Mouse (Mus musculus) spleen, postnatal 0 days (tissue): Measurements from ENCODE around the gene Ctns. TPM values are rescaled to one million over a fixed set of nuclear protein-coding genes. Genes with fewer than 3 reads are reported as not detected.

ENCODE experiments used
- polyA plus RNA-seq: library from polyadenylated mRNA; unstranded; fragments of >200 nt; fragmentation: Nextera tagmentation; extraction: Ambion mirVana; gene quantifications from 2 replicates; pipeline ENCODE4 v1.2.1, GENCODE M21; 2015

Ctns gene
- polyA plus RNA-seq: 8.8 and 9.9 TPM in 2 replicates

DNA sequence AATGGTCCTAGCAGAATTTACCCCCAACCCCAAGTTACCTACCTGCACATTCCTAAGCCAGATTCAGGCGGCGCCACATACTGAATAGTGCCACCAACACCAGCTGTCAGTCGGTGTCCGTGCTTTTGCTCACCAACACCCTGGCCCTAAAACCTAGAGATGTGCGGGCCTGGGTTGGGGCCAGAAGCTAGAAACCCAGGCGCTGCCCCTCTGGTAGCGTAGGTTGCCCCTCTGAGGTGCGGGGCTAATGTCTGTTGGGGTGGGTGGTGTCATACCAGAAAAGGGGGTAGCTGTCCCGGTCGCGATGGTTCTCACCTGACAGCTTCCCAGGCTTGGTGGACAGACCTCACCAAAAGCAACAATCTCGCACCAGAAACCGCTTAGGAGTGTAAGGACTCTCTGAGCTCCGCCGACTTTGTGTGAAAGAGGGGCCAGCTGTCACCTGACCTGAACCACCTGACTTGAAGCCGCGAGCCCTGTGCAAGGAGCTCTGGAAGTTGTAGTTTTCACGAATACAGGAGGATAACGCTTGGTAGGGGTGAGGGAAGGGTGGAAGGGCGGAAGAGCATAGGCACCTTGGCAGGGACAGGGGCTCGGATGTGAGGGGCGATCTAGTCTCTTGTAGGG lies at the start of gene Ctns:
Gene Ctns (minus strand): TSS at position 440 of the 627 bp plus-strand sequence.

GRCm38 (mm10) chr11:73233992-73234391 lies 35.1 kb upstream of the Ctns start, which contains the start of gene Trpv1:
Trpv1 (plus strand) TSS chr11:73234292.

GRCm38 (mm10) chr11:73199230-73199712 lies 429 bp upstream of the Ctns start, which contains the start of gene Shpk:
Shpk (plus strand) TSS chr11:73199460.

GRCm38 (mm10) chr11:73176608-73177508 lies 22.0 kb downstream of the Ctns start, which contains the start of the genes Emc6 and Tax1bp3:
Emc6 (minus strand) TSS chr11:73177037.
Tax1bp3 (plus strand) TSS chr11:73177083.

DNA sequence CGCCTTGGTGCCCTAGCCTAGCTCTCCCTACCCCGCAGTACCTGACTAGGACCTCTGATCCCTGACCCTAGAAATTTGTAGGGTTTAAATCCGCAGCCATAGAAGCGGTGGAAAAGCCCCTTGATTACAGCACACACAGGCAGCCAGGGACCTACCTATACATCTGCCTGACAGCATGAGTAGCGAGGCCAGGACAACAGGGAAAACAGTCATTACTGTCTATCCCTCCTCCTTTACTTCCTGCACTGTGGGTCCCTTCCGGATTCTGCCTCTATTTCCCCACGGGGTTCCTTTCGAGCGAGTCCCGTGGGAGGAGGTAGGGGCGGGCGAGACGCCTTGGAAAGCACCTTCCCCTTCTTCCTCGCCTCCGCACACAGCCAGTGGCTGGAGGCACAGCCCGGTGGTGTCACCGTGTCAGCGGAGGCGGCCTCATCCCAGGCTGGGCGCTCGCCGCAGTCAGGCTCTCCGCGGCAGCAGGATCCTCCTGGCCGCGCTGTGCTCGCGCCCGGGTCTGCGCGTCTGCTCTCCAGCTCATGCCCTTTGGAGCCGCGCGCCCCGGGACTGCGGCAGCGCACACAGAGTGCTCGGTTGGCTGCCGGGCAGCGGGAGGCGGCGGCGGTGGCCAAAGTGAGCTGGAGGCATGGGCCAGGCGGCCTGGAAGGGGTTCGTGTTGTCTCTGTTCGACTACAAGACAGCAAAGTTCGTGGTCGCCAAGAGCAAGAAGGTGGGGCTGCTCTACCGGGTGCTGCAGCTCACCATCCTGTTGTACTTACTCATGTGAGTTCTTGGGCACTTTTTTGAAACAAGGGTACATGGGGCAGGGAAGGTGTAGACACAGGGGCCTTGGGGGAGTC lies 38.7 kb downstream of the Ctns start, which contains the start of gene P2rx5:
Gene P2rx5 (plus strand): TSS at position 465 of the 854 bp plus-strand sequence.

DNA sequence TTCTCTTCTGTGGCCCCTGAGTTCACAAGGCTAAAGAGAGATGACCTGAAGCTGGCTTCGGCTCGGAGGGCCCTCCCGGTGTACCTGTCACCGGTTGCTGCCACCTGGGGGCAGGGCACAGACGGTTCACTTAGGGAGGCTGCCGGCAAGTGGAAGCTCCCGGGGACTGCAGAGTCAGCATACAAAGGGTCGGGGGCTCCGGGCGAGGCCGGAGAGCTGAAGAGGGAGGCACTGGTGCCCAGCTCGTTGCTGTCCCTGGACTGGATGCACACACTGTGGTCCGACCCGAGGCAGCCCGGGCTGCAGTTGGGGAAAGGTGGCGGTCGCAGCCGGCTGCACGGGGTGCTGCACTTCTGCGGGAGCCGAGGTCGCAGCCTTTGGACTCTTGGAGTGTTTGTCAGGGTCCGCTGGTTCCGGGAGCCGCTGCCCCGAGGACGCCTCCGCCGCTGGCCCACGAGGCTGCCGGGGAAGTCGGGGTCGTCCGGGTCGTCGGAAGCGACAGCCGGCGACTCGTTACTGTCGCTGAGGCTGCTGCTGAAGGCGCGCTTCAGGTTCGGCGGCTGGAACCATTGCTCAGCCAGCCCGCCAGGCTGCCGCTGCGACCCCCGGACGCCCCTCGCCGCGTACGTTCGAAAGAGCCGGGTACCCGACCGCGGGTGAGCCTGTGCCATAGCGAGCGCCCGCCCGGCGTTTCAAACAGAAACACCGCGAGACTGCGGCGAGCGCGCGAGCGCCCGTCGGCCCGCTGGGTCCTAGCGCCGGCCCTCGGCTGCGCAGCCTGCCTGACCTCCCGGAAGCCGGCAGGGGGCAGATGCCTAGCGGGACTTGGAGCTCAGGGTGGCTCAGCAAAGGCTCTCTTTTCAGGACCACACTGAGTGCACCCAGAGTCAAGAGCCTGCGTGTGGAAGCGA lies 61.0 kb downstream of the Ctns start, which contains the start of gene Haspin:
Gene Haspin (minus strand): TSS at position 704 of the 911 bp plus-strand sequence.

Other genes starting within 250 kb of the Ctns start
- gene Atp2a3, start 237.9 kb downstream of the Ctns start, polyA plus RNA-seq: 17.9 and 24.8 TPM in 2 replicates
- gene P2rx1, start 199.9 kb downstream of the Ctns start, polyA plus RNA-seq: 7.6 and 10.4 TPM in 2 replicates
- 1.1 and 1.9 TPM in 2 replicates for gene Camkk1, start 180.0 kb downstream of the Ctns start, polyA plus RNA-seq
- 7.1 and 7.3 TPM in 2 replicates for gene Ncbp3, start 151.3 kb downstream of the Ctns start, polyA plus RNA-seq
- 0.23 and 0.34 TPM in 2 replicates for gene Itgae, start 108.5 kb downstream of the Ctns start, polyA plus RNA-seq
- gene Haspin, start 60.7 kb downstream of the Ctns start, polyA plus RNA-seq: 11.8 and 12.4 TPM in 2 replicates
- gene P2rx5, start 38.6 kb downstream of the Ctns start, polyA plus RNA-seq: 0.05 and 0.08 TPM in 2 replicates
- 91.9 and 97.3 TPM in 2 replicates for gene Emc6, start 22.0 kb downstream of the Ctns start, polyA plus RNA-seq
- gene Tax1bp3, start 22.0 kb downstream of the Ctns start, polyA plus RNA-seq: 52.5 and 61.7 TPM in 2 replicates
- 1.9 and 2.0 TPM in 2 replicates for gene Shpk, start 418 bp upstream of the Ctns start, polyA plus RNA-seq
- 0.05 and 0.10 TPM in 2 replicates for gene Trpv1, start 35.2 kb upstream of the Ctns start, polyA plus RNA-seq
- 0.13 and 0.20 TPM in 2 replicates for gene Trpv3, start 68.3 kb upstream of the Ctns start, polyA plus RNA-seq
- gene Aspa, start 130.6 kb upstream of the Ctns start, polyA plus RNA-seq: 0.70 and 1.2 TPM in 2 replicates
- gene Gm49340, start 130.7 kb upstream of the Ctns start, polyA plus RNA-seq: not detected in 2 replicates
- not detected in 2 replicates for gene Spata22, start 130.7 kb upstream of the Ctns start, polyA plus RNA-seq
- gene Olfr20, start 151.7 kb upstream of the Ctns start, polyA plus RNA-seq: not detected in 2 replicates
- gene Olfr376, start 172.2 kb upstream of the Ctns start, polyA plus RNA-seq: not detected in 2 replicates
- not detected in 2 replicates for gene Olfr1, start 200.6 kb upstream of the Ctns start, polyA plus RNA-seq
- gene Olfr378, start 229.4 kb upstream of the Ctns start, polyA plus RNA-seq: not detected in 2 replicates